Mouse (Mus musculus): ENCODE results near the gene Pm20d1.

- no peak for TF ChIP-seq POLR2A (IDR thresholded peaks at IDR 0.05; ENCODE audit: extremely low read depth, insufficient read depth, low read length)
- no peak for TF ChIP-seq CTCF (IDR thresholded peaks at IDR 0.05; ENCODE audit: extremely low read depth, insufficient read depth, low read length)
Measured at GRCm38 (mm10) chr1:131865596-131865995, 68.4 kb downstream of the Pm20d1 start.

All from cortical plate, adult 2 months (tissue).